Mouse (Mus musculus): ENCODE results near the gene Mtrf1l.
A peak's percentile ranks its signal among the peaks of the same experiment; 100 is the strongest.

Gene Mtrf1l

GRCm38 (mm10) chr10:5823740-5824491 lies at the start of gene Mtrf1l:
Gene Mtrf1l, minus strand, starts transcription at chr10:5823910.
- DNase-seq = peak; percentile 91

GRCm38 (mm10) chr10:5871081-5871480 lies 47.4 kb upstream of the Mtrf1l start:
- no peak for DNase-seq

GRCm38 (mm10) chr10:5867981-5868552 lies 44.4 kb upstream of the Mtrf1l start:
- no peak for DNase-seq

- no peak for DNase-seq
Measured at GRCm38 (mm10) chr10:5865996-5866395, 42.3 kb upstream of the Mtrf1l start.

GRCm38 (mm10) chr10:5862669-5863068 lies 39.0 kb upstream of the Mtrf1l start:
- DNase-seq = no peak

GRCm38 (mm10) chr10:5860849-5861248 lies 37.1 kb upstream of the Mtrf1l start:
- no peak for DNase-seq

GRCm38 (mm10) chr10:5859729-5860128 lies 36.0 kb upstream of the Mtrf1l start:
- no peak for DNase-seq

- no peak for DNase-seq
Measured at GRCm38 (mm10) chr10:5857996-5858549, 34.4 kb upstream of the Mtrf1l start.

- no peak for DNase-seq
Measured at GRCm38 (mm10) chr10:5853290-5853868, 29.7 kb upstream of the Mtrf1l start.

- DNase-seq = no peak
Measured at GRCm38 (mm10) chr10:5846939-5847338, 23.2 kb upstream of the Mtrf1l start.

GRCm38 (mm10) chr10:5841369-5841768 lies 17.7 kb upstream of the Mtrf1l start:
- peak; percentile 64 for DNase-seq

GRCm38 (mm10) chr10:5826336-5827025 lies 2.8 kb upstream of the Mtrf1l start:
- no peak for DNase-seq

- no peak for DNase-seq
Measured at GRCm38 (mm10) chr10:5824779-5825178, 1.1 kb upstream of the Mtrf1l start.

- DNase-seq = peak; percentile 37
Measured at GRCm38 (mm10) chr10:5823291-5823739, 395 bp downstream of the Mtrf1l start.

GRCm38 (mm10) chr10:5818772-5819171 lies 4.9 kb downstream of the Mtrf1l start:
- DNase-seq = no peak

GRCm38 (mm10) chr10:5815968-5816367 lies 7.7 kb downstream of the Mtrf1l start:
- DNase-seq = no peak

- DNase-seq = no peak
Measured at GRCm38 (mm10) chr10:5813724-5814123, 10.0 kb downstream of the Mtrf1l start.

- no peak for DNase-seq
Measured at GRCm38 (mm10) chr10:5807683-5808082, 16.0 kb downstream of the Mtrf1l start.

GRCm38 (mm10) chr10:5806996-5807395 lies 16.7 kb downstream of the Mtrf1l start:
- no peak for DNase-seq

GRCm38 (mm10) chr10:5806416-5806815 lies 17.3 kb downstream of the Mtrf1l start:
- DNase-seq = no peak

- peak; percentile 94 for DNase-seq
Measured at GRCm38 (mm10) chr10:5805731-5806307, 17.9 kb downstream of the Mtrf1l start.

- peak; percentile 98 for DNase-seq
Measured at GRCm38 (mm10) chr10:5805243-5805730, 18.4 kb downstream of the Mtrf1l start, which contains the start of gene Fbxo5. Gene Fbxo5, minus strand, starts transcription at chr10:5805600.

Measured in right cerebral cortex, postnatal 14 days (tissue).